ENCODE assay signal across 19 mouse cellular contexts in genomic region chr6:85074996-85075395, GRCm38 (mm10). TPM values are rescaled to one million over a fixed set of nuclear protein-coding genes. Genes with fewer than 3 reads are reported as not detected.
DNase-seq lines count a peak whose midpoint lies in the region; ATAC-seq and TF ChIP-seq lines count a peak whose summit lies in the region.
"Had no signal": no experiment of that assay in that cellular context is flagged by ENCODE, and none has a peak within 500 bp of the region (broad histone marks: within the 10 kb centered on the region; RNA-seq: fewer than 3 reads in every experiment).

No protein-coding gene starts in this region.

- WGBS in stomach, embryonic 16.5 days, result 19% methylated on average over 2 of the region's 2 CpGs
- 23% methylated on average over 2 of the region's 2 CpGs for WGBS in liver, embryonic 11.5 days
- WGBS in liver, embryonic 12.5 days (ENCODE audit: insufficient replicate concordance), result 18% methylated on average over 2 of the region's 2 CpGs

- H3K4me1 ChIP-seq in stomach, embryonic 16.5 days (ENCODE audit: control insufficient read depth, insufficient read depth, low read length), result no peaks in the 10 kb centered on the region
- no peaks in the 10 kb centered on the region for H3K4me1 ChIP-seq in liver, embryonic 11.5 days (replicated peaks; ENCODE audit: control insufficient read depth, insufficient read depth, low read length)
- peaks cover 5% of the 10 kb centered on the region; the same call in 1 of the 2 replicates for H3K4me1 ChIP-seq in liver, embryonic 12.5 days
- H3K4me1 ChIP-seq: hindbrain, embryonic 13.5 days; intestine, embryonic 15.5 days; liver, embryonic 15.5 days; stomach, embryonic 15.5 days had no signal

- no peak for TF ChIP-seq CTCF in C2C12 (IDR thresholded peaks at IDR 0.05; ENCODE audit: control insufficient read depth, insufficient read depth, insufficient read length)

- no peaks in the 10 kb centered on the region for H3K79me3 ChIP-seq in C2C12 (ENCODE audit: low read depth)

- no peak overlapping the region for H3K4me3 ChIP-seq in C2C12 (ENCODE audit: insufficient read depth, poor library complexity, severe bottlenecking)
- no peak overlapping the region for H3K4me3 ChIP-seq in stomach, embryonic 16.5 days (replicated peaks; ENCODE audit: low read length)
- no peak overlapping the region for H3K4me3 ChIP-seq in liver, embryonic 11.5 days (ENCODE audit: low read depth, low read length)
- H3K4me3 ChIP-seq in liver, embryonic 12.5 days, result no peak overlapping the region
- H3K4me3 ChIP-seq: forebrain, embryonic 12.5 days; hindbrain, embryonic 13.5 days; intestine, embryonic 15.5 days; left cerebral cortex, adult 2 months; liver, embryonic 15.5 days; midbrain, embryonic 10.5 days; stomach, embryonic 15.5 days had no signal

- no peaks in the 10 kb centered on the region for H3K9me3 ChIP-seq in stomach, embryonic 16.5 days (replicated peaks; ENCODE audit: control insufficient read depth, low read length)
- no peaks in the 10 kb centered on the region for H3K9me3 ChIP-seq in liver, embryonic 11.5 days (ENCODE audit: control insufficient read depth, low read length)
- no peaks in the 10 kb centered on the region for H3K9me3 ChIP-seq in liver, embryonic 12.5 days (replicated peaks)
- H3K9me3 ChIP-seq: forebrain, embryonic 12.5 days; hindbrain, embryonic 13.5 days; intestine, embryonic 15.5 days; liver, embryonic 15.5 days; midbrain, embryonic 10.5 days; stomach, embryonic 15.5 days had no signal

- DNase-seq in embryo, embryonic 10.5 days (ENCODE audit: low spot score), result peak; percentile 12
- DNase-seq in embryo, embryonic 9.5 days (ENCODE audit: extremely low spot score), result no peak
- DNase-seq in MN1 (ENCODE audit: low spot score), result peak; percentile 11
- DNase-seq in liver, embryonic 11.5 days (ENCODE audit: low spot score), result no peak
- DNase-seq: cerebellum, adult 11 months; heart, adult 18-20 months; lung, postnatal 36 days; spleen, adult 18-20 months; thymus, postnatal 36 days had no signal

- H3K9ac ChIP-seq in stomach, embryonic 16.5 days (ENCODE audit: low read length), result no peak overlapping the region
- no peak overlapping the region for H3K9ac ChIP-seq in liver, embryonic 11.5 days (ENCODE audit: low read depth, low read length)
- no peak overlapping the region for H3K9ac ChIP-seq in liver, embryonic 12.5 days
- H3K9ac ChIP-seq: forebrain, embryonic 12.5 days; hindbrain, embryonic 13.5 days; intestine, embryonic 15.5 days; liver, embryonic 15.5 days; stomach, embryonic 15.5 days had no signal

- H3K79me2 ChIP-seq in C2C12 (ENCODE audit: control insufficient read depth, insufficient read depth), result no peaks in the 10 kb centered on the region

- H3K36me3 ChIP-seq in C2C12 (ENCODE audit: control insufficient read depth, insufficient read depth), result no peaks in the 10 kb centered on the region
- no peaks in the 10 kb centered on the region for H3K36me3 ChIP-seq in stomach, embryonic 16.5 days (ENCODE audit: control insufficient read depth, insufficient read depth, low read length)
- no peaks in the 10 kb centered on the region for H3K36me3 ChIP-seq in liver, embryonic 11.5 days (ENCODE audit: control insufficient read depth, insufficient read depth, low read length)
- no peaks in the 10 kb centered on the region for H3K36me3 ChIP-seq in liver, embryonic 12.5 days
- H3K36me3 ChIP-seq: forebrain, embryonic 12.5 days; hindbrain, embryonic 13.5 days; intestine, embryonic 15.5 days; liver, embryonic 15.5 days; midbrain, embryonic 10.5 days; stomach, embryonic 15.5 days had no signal

- no peak overlapping the region for H3K4me2 ChIP-seq in stomach, embryonic 16.5 days (ENCODE audit: low read depth, low read length)
- H3K4me2 ChIP-seq in liver, embryonic 11.5 days, result no peak overlapping the region
- H3K4me2 ChIP-seq in liver, embryonic 12.5 days, result no peak overlapping the region
- H3K4me2 ChIP-seq: forebrain, embryonic 12.5 days; hindbrain, embryonic 13.5 days; intestine, embryonic 15.5 days; liver, embryonic 15.5 days; stomach, embryonic 15.5 days had no signal

- peak overlapping the region; percentile 57; the same call in 1 of the 2 replicates for H3K27ac ChIP-seq in stomach, embryonic 16.5 days (ENCODE audit: low read length)
- H3K27ac ChIP-seq in liver, embryonic 11.5 days (ENCODE audit: low read depth, low read length), result no peak overlapping the region
- no peak overlapping the region for H3K27ac ChIP-seq in liver, embryonic 12.5 days
- H3K27ac ChIP-seq: forebrain, embryonic 12.5 days; hindbrain, embryonic 13.5 days; intestine, embryonic 15.5 days; left cerebral cortex, adult 2 months; liver, embryonic 15.5 days; midbrain, embryonic 10.5 days; stomach, embryonic 15.5 days had no signal

- H3ac ChIP-seq in C2C12 (ENCODE audit: control insufficient read depth, insufficient read length, low read depth), result no peak overlapping the region

- ATAC-seq in stomach, embryonic 16.5 days (ENCODE audit: insufficient read depth, low FRiP score), result no peak
- no peak for ATAC-seq in liver, embryonic 11.5 days (replicated peaks; ENCODE audit: low FRiP score)
- no peak for ATAC-seq in liver, embryonic 12.5 days
- ATAC-seq: intestine, embryonic 15.5 days had no signal

- H3K27me3 ChIP-seq in C2C12 (ENCODE audit: control insufficient read depth, insufficient read depth, insufficient read length), result no peaks in the 10 kb centered on the region
- no peaks in the 10 kb centered on the region for H3K27me3 ChIP-seq in stomach, embryonic 16.5 days (ENCODE audit: control insufficient read depth, insufficient read depth, low read length)
- no peaks in the 10 kb centered on the region for H3K27me3 ChIP-seq in liver, embryonic 11.5 days (replicated peaks; ENCODE audit: control insufficient read depth, insufficient read depth, low read length)
- no peaks in the 10 kb centered on the region; the same call in 1 of the 2 replicates for H3K27me3 ChIP-seq in liver, embryonic 12.5 days (replicated peaks)
- H3K27me3 ChIP-seq: forebrain, embryonic 12.5 days; intestine, embryonic 15.5 days; stomach, embryonic 15.5 days had no signal

TF ChIP-seq in C2C12, 6 proteins besides CTCF, POLR2A, EP300 and RAD21:
- no peak for TF ChIP-seq CEBPB (IDR thresholded peaks at IDR 0.05; ENCODE audit: low read depth)
- peak; percentile 70 for TF ChIP-seq FOSL1 (IDR thresholded peaks at IDR 0.05; ENCODE audit: insufficient read depth, low read length, poor library complexity, severe bottlenecking)
- TF ChIP-seq MYOG (IDR thresholded peaks at IDR 0.05; ENCODE audit: control insufficient read depth, extremely low read depth, insufficient read length), result no peak
- TF ChIP-seq MYOD1 (IDR thresholded peaks at IDR 0.05; ENCODE audit: control insufficient read depth, insufficient read length, low read depth), result no peak
- peak; percentile 41 for TF ChIP-seq MAX (IDR thresholded peaks at IDR 0.05)
- TF ChIP-seq USF1 (IDR thresholded peaks at IDR 0.05; ENCODE audit: low read depth), result no peak

RNA-seq across cellular contexts. Expression of gene Exoc6b, which starts 5.7 kb away (rescaled TPM):
- 7.7 TPM for polyA plus RNA-seq in C2C12 (2012; fragmentation: generic; extraction: Trizol)
- polyA plus RNA-seq in stomach, embryonic 16.5 days (2015; fragmentation: Nextera tagmentation; extraction: Ambion mirVana), result 30.5 and 31.2 TPM in 2 replicates
- polyA plus RNA-seq in liver, embryonic 11.5 days (2014; fragmentation: Nextera tagmentation; extraction: Ambion mirVana), result 10.1 and 10.2 TPM in 2 replicates
- 5.2 and 6.0 TPM in 2 replicates for polyA plus RNA-seq in liver, embryonic 12.5 days (2016; fragmentation: Nextera tagmentation; extraction: Ambion mirVana)

Comparison
In these comparisons a context has a peak if more than half of its experiments do, and no peak if none do; other contexts are left out.
1. DNase-seq: peak in embryo, embryonic 10.5 days (single experiment) and MN1 (single experiment); none in embryo, embryonic 9.5 days (single experiment) and liver, embryonic 11.5 days (single experiment).